Mouse (Mus musculus) lung, embryonic 16.5 days (tissue): ENCODE measurements around the gene Ptges3l. TPM values are rescaled to one million over a fixed set of nuclear protein-coding genes. Genes with fewer than 3 reads are reported as not detected.
"Not testable (repeated sequence)": the region's sequence is repeated elsewhere in the genome, so short reads cannot be mapped to it uniquely, and the experiment has no call there.

Experiments used
- ATAC-seq: fragments of 200-750 bp; cut with Nextera tagmentation; 2 replicates; pipeline ENCODE4 v1.8.0; 2017; ENCODE audit warnings: low read depth, mild to moderate bottlenecking, moderate library complexity
- H3K27ac ChIP-seq: fragments of 300-500 bp; sonication (generic); 2 replicates; pipeline ENCODE4 v1.5.1; 2014; ENCODE audit warnings: mild to moderate bottlenecking, control low read depth, low read length
- H3K27me3 ChIP-seq: fragments of 300-500 bp; sonication (generic); 2 replicates; pipeline ENCODE4 v1.6.1; 2014; ENCODE audit warnings: low read depth, low read length, mixed read lengths; ENCODE audit not compliant: control insufficient read depth, insufficient read depth
- H3K36me3 ChIP-seq: fragments of 300-500 bp; sonication (generic); 2 replicates; pipeline ENCODE4 v1.6.1; 2014; ENCODE audit warnings: low read length; ENCODE audit not compliant: control insufficient read depth, insufficient read depth
- H3K4me1 ChIP-seq: fragments of 300-500 bp; sonication (generic); replicated peaks from 2 replicates; pipeline ENCODE4 v1.6.1; 2014; ENCODE audit warnings: low read length, mixed read lengths; ENCODE audit not compliant: control insufficient read depth, insufficient read depth
- H3K4me2 ChIP-seq: fragments of 300-500 bp; sonication (generic); 2 replicates; pipeline ENCODE4 v1.6.1; 2014; ENCODE audit warnings: low read depth, low read length, control low read depth
- H3K4me3 ChIP-seq: fragments of 300-500 bp; sonication (generic); 2 replicates; pipeline ENCODE4 v1.5.1; 2014; ENCODE audit warnings: mild to moderate bottlenecking, low read length, control low read depth
- H3K9ac ChIP-seq: fragments of 300-500 bp; sonication (generic); 2 replicates; pipeline ENCODE4 v1.6.1; 2014; ENCODE audit warnings: low read length, control low read depth
- H3K9me3 ChIP-seq: fragments of 300-500 bp; sonication (generic); 2 replicates; pipeline ENCODE4 v1.6.1; 2016; ENCODE audit warnings: low read length; ENCODE audit not compliant: control insufficient read depth
- WGBS: fragments of 180-500 bp; shearing (Covaris S2); extraction: QIAGEN DNeasy Blood & Tissue Kit; methylation state at CpG from one replicate; pipeline ENCODE4 v1.1.7; 2014; 5-methylcytosine and 5-hydroxymethylcytosine counted together
- polyA plus RNA-seq: library from polyadenylated mRNA; unstranded; fragments of >200 nt; fragmentation: Nextera tagmentation; extraction: Ambion mirVana; gene quantifications from 2 replicates; pipeline ENCODE4 v1.2.1, GENCODE M21; 2015

Gene Ptges3l
- polyA plus RNA-seq, 1 experiment from 2014 or later = 12.5 TPM

DNA sequence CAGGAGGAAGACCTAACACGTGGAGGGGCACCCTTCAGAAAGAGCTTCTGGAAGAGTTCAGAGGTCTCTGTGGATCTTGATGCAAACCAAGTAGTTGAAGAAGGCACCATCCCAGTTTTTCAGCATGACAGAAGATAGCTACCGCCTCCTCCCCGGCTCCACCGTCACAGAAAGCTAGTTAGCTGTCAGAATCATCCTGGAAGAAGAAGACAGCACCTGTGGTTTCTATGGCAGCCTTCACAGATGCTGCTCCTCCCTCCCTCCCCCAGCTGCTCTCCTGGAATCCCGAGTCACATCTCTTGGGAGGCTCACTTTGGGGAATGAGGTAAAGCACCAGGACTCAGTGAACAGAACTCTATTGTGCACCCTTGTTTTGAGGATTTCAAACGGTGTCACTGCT is 6.1 kb downstream of the Ptges3l start:
- no peak for ATAC-seq
- H3K4me3 ChIP-seq = no peak overlapping the region
- H3K9me3 ChIP-seq = no peaks in the 10 kb centered on the region
- WGBS = 58% methylated on average over 6 of the region's 6 CpGs
- no peaks in the 10 kb centered on the region for H3K36me3 ChIP-seq
- H3K27ac ChIP-seq = no peak overlapping the region
- no peak overlapping the region for H3K9ac ChIP-seq
- no peaks in the 10 kb centered on the region for H3K27me3 ChIP-seq
- peaks cover 6% of the 10 kb centered on the region for H3K4me1 ChIP-seq
- no peak overlapping the region for H3K4me2 ChIP-seq

DNA sequence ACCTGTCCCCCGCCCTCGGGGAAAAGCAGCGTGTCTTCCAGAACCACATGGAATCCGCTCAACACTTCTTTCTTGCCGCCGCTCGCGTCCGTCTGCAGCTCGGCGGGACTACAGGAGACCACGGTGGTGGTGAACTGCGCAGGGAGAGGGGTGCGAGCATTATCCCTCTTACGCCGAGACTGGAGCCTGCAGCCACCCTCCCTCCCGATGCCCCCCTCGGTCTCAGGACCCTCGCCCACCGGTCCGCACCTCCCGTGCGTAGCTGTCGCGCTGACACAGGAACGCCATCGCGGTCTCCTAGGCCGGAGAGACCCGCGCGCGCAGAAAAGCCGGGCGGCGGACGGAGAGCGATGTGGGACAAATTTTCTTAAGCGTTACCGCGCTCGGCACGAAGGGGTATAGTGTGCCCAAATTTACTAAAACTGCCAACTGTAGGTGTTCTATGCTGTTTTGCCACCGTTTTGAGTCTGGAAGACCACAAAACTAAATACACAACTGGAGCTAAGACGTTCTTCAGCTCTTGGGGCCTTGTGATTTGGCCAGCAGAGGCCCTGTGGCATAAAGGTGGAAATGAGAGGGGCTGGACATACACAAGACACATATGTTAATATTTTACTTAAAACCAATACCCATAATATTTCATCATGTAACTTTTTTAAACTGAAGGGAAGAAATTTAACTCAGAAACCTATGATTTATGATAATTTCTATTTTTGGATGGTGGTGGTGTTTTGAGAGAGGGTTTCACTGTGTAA is 7.9 kb downstream of the Ptges3l start, which contains the start of gene Aarsd1:
Aarsd1 (minus strand) TSS at position 515 of the 755 bp plus-strand sequence.
- Histone ChIP-seq H3K9ac (peak within 1 kb of the TSS; percentile 86), H3K27me3 (no peaks in the 10 kb centered on the region), H3K4me1 (peaks cover 6% of the 10 kb centered on the region), H3K27ac (peak within 1 kb of the TSS; percentile 53; the same call in 1 of the 2 replicates), H3K9me3 (no peaks in the 10 kb centered on the region), H3K4me2 (peak within 1 kb of the TSS; percentile 82), H3K4me3 (peak within 1 kb of the TSS; percentile 66), H3K36me3 (peaks cover 5% of the 10 kb centered on the region; the same call in 1 of the 2 replicates)
- peak; percentile 79 for ATAC-seq
- under 1% methylated on average over 38 of the region's 45 CpGs for WGBS

GRCm38 (mm10) chr11:101416433-101417100 is 8.6 kb downstream of the Ptges3l start:
- under 1% methylated on average over 11 of the region's 11 CpGs for WGBS
- H3K9me3 ChIP-seq = no peaks in the 10 kb centered on the region
- peaks cover 10% of the 10 kb centered on the region for H3K36me3 ChIP-seq
- H3K27ac ChIP-seq = 0 out of 2 replicates have a peak overlapping the region, but pooled peaks have one; percentile 4
- H3K4me3 ChIP-seq = peak overlapping the region; percentile 66
- H3K27me3 ChIP-seq = no peaks in the 10 kb centered on the region
- H3K9ac ChIP-seq = peak overlapping the region; percentile 86
- ATAC-seq = peak; percentile 8; the same call in 1 of the 2 replicates
- peaks cover 6% of the 10 kb centered on the region for H3K4me1 ChIP-seq
- H3K4me2 ChIP-seq = peak overlapping the region; percentile 82

- Histone ChIP-seq H3K9ac (no peak overlapping the region), H3K36me3 (peaks cover 18% of the 10 kb centered on the region), H3K4me1 (peaks cover 6% of the 10 kb centered on the region), H3K27ac (no peak overlapping the region), H3K9me3 (no peaks in the 10 kb centered on the region), H3K4me3 (no peak overlapping the region), H3K27me3 (no peaks in the 10 kb centered on the region), H3K4me2 (no peak overlapping the region)
- ATAC-seq = no peak
- 88% methylated on average over 2 of the region's 2 CpGs for WGBS
Observed at GRCm38 (mm10) chr11:101415306-101415705, 9.8 kb downstream of the Ptges3l start.

- no peak overlapping the region for H3K27ac ChIP-seq
Observed at GRCm38 (mm10) chr11:101395110-101395509, 30.0 kb downstream of the Ptges3l start.

GRCm38 (mm10) chr11:101381817-101382216 is 43.3 kb downstream of the Ptges3l start:
- ATAC-seq = no peak
- no peak overlapping the region for H3K27ac ChIP-seq
- no peaks in the 10 kb centered on the region for H3K9me3 ChIP-seq
- H3K36me3 ChIP-seq = no peaks in the 10 kb centered on the region
- no peaks in the 10 kb centered on the region for H3K27me3 ChIP-seq
- 24% methylated on average over 4 of the region's 4 CpGs for WGBS
- no peak overlapping the region for H3K4me2 ChIP-seq
- no peaks in the 10 kb centered on the region for H3K4me1 ChIP-seq
- no peak overlapping the region for H3K9ac ChIP-seq
- no peak overlapping the region for H3K4me3 ChIP-seq

More at GRCm38 (mm10) chr11:101395110-101395509, 30.0 kb downstream of the Ptges3l start:
- no peaks in the 10 kb centered on the region for H3K9me3 ChIP-seq
- 0% methylated on average over 8 of the region's 8 CpGs for WGBS
- H3K4me3 ChIP-seq = no peak overlapping the region
- H3K27me3 ChIP-seq = no peaks in the 10 kb centered on the region
- no peak overlapping the region for H3K4me2 ChIP-seq
- no peaks in the 10 kb centered on the region for H3K4me1 ChIP-seq
- H3K36me3 ChIP-seq = no peaks in the 10 kb centered on the region
- ATAC-seq = peak; percentile 75
- no peak overlapping the region for H3K9ac ChIP-seq

- H3K4me3 ChIP-seq = no peak overlapping the region
- no peaks in the 10 kb centered on the region for H3K4me1 ChIP-seq
- no peak overlapping the region for H3K4me2 ChIP-seq
- H3K27me3 ChIP-seq = no peaks in the 10 kb centered on the region
- no peaks in the 10 kb centered on the region for H3K36me3 ChIP-seq
- no peak for ATAC-seq
- 78% methylated on average over 6 of the region's 6 CpGs for WGBS
- H3K27ac ChIP-seq = no peak overlapping the region
- H3K9me3 ChIP-seq = no peaks in the 10 kb centered on the region
- no peak overlapping the region for H3K9ac ChIP-seq
Observed at GRCm38 (mm10) chr11:101378926-101379325, 46.2 kb downstream of the Ptges3l start.

- not testable (repeated sequence) for H3K27me3 ChIP-seq, H3K4me2 ChIP-seq, H3K4me3 ChIP-seq, H3K36me3 ChIP-seq, H3K9ac ChIP-seq, H3K9me3 ChIP-seq, ATAC-seq, H3K4me1 ChIP-seq, H3K27ac ChIP-seq
- 92% methylated on average over 8 of the region's 8 CpGs for WGBS
Observed at GRCm38 (mm10) chr11:101378196-101378595, 46.9 kb downstream of the Ptges3l start.

DNA sequence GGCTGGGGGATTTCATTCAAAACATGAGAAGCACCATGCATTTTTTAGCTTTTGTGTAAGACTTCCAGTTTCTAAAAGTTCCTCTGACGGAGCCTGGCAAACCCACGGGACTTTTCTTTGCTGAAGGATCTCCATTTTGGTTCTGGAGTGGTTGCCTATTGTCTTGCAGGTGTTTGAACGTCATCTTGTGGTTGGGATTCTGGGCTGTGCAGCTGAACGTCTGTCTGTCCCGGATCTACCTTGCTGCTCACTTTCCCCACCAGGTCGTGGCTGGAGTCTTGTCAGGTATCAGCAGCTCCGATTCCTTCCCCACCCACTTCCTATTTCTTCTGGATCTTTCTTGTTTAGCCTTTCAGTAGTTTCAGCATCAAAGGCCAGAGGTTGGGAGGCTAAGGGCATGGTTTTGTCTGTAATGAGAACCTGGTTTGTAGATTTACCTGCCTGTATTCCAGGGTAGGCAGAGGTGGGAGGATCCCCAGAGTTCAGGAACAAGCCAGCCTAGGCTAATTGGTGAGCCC is 50.7 kb downstream of the Ptges3l start:
- WGBS = 63% methylated on average over 7 of the region's 7 CpGs
- Histone ChIP-seq H3K4me1 (no peaks in the 10 kb centered on the region), H3K27ac (no peak overlapping the region), H3K36me3 (no peaks in the 10 kb centered on the region), H3K4me3 (no peak overlapping the region), H3K9ac (no peak overlapping the region), H3K27me3 (no peaks in the 10 kb centered on the region), H3K9me3 (no peaks in the 10 kb centered on the region), H3K4me2 (no peak overlapping the region)
- ATAC-seq = no peak
